Comparison of ENCODE assay signal across 28 mouse cellular contexts in the genomic region with DNA sequence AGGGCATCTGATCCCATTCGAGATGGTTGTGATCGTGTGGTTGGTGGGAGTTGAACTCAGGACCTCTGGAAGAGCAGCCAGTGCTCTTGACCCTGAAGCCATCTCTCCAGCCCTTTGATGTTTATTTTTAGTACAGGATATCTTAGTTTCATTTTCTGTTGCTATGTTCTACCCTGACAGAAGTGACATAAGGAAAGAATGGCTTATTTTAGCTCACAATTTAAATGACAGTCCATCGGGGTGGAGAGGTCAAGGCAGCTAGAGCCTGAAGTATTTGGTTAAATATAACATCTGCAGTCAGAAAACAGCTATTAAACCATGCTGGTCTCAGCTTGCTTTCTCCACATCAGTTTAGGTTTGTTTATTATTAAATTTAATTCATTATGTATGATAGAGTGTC. TPM values are rescaled to one million over a fixed set of nuclear protein-coding genes. Genes with fewer than 3 reads are reported as not detected.
DNase-seq lines count a peak whose midpoint lies in the region; ATAC-seq and TF ChIP-seq lines count a peak whose summit lies in the region.
"Had no signal": no experiment of that assay in that cellular context is flagged by ENCODE, and none has a peak within 500 bp of the region (broad histone marks: within the 10 kb centered on the region; RNA-seq: fewer than 3 reads in every experiment).

No protein-coding gene starts in this region.

- ATAC-seq in heart, embryonic 15.5 days (replicated peaks; ENCODE audit: insufficient number of reproducible peaks, insufficient read depth, low FRiP score, low read depth) = no peak
- peak; percentile 55 for ATAC-seq in lung, postnatal 0 days
- ATAC-seq: activated CD4-positive, CD25-positive, alpha-beta regulatory T cell, adult 4 months; CD4-positive, CD25-positive, alpha-beta regulatory T cell, adult 4 months; forebrain, embryonic 15.5 days; hindbrain, postnatal 0 days; Patski had no signal

- TF ChIP-seq CTCF in liver, adult 2 months (IDR thresholded peaks at IDR 0.05; ENCODE audit: low read depth, low read length) = no peak
- TF ChIP-seq CTCF in lung, postnatal 0 days (IDR thresholded peaks at IDR 0.05) = no peak

- TF ChIP-seq POLR2A in liver, adult 2 months (IDR thresholded peaks at IDR 0.05; ENCODE audit: extremely low read depth, insufficient read depth, low read length) = no peak

- DNase-seq in heart, embryonic 10.5 days (ENCODE audit: low spot score) = no peak
- DNase-seq in heart, postnatal 14 days = no peak
- DNase-seq in heart, postnatal 4 days = no peak
- DNase-seq in liver, adult 2 months (ENCODE audit: extremely low read depth, low read depth, low spot score) = peak; percentile 17
- DNase-seq in liver = no peak
- DNase-seq in lung, postnatal 0 days (ENCODE audit: low spot score) = peak; percentile 79
- no peak for DNase-seq in lung, postnatal 4 days
- DNase-seq: adrenal gland, postnatal 14 days; B cell, adult 2 months; cerebellum, adult 11-12 months; cerebellum, adult 9-10 months; cerebellum, postnatal 25 days; gastrocnemius, postnatal 36 days had no signal

- no peaks in the 10 kb centered on the region for H3K79me2 ChIP-seq in liver, adult 2 months (ENCODE audit: control insufficient read depth, insufficient read depth, low read length)

- 65% methylated on average over 3 of the region's 3 CpGs for WGBS in heart, embryonic 10.5 days
- 42% methylated on average over 3 of the region's 3 CpGs for WGBS in heart, embryonic 15.5 days
- 72% methylated on average over 3 of the region's 3 CpGs for WGBS in liver, adult 2 months
- WGBS in lung, postnatal 0 days = 23% methylated on average over 3 of the region's 3 CpGs

- H3K27me3 ChIP-seq in heart, embryonic 10.5 days (ENCODE audit: insufficient read depth, poor library complexity, severe bottlenecking) = peaks cover 19% of the 10 kb centered on the region
- peaks cover 3% of the 10 kb centered on the region; the same call in 1 of the 2 replicates for H3K27me3 ChIP-seq in heart, embryonic 15.5 days
- H3K27me3 ChIP-seq in liver, adult 2 months (ENCODE audit: control insufficient read depth, insufficient read depth, low read length) = no peaks in the 10 kb centered on the region
- no peaks in the 10 kb centered on the region for H3K27me3 ChIP-seq in lung, postnatal 0 days (replicated peaks; ENCODE audit: insufficient read depth, low read length)
- H3K27me3 ChIP-seq: embryonic facial prominence, embryonic 12.5 days; forebrain, embryonic 15.5 days; hindbrain, embryonic 13.5 days; Patski had no signal

- H3K9ac ChIP-seq in heart, embryonic 15.5 days = no peak overlapping the region
- H3K9ac ChIP-seq in liver, adult 2 months (ENCODE audit: low read depth, low read length) = no peak overlapping the region
- no peak overlapping the region for H3K9ac ChIP-seq in lung, postnatal 0 days (replicated peaks; ENCODE audit: low read depth)
- H3K9ac ChIP-seq: embryonic facial prominence, embryonic 12.5 days; forebrain, embryonic 15.5 days; hindbrain, embryonic 13.5 days had no signal

- H3K9me3 ChIP-seq in heart, embryonic 10.5 days = no peaks in the 10 kb centered on the region
- H3K9me3 ChIP-seq in heart, embryonic 15.5 days (replicated peaks) = no peaks in the 10 kb centered on the region
- H3K9me3 ChIP-seq in lung, postnatal 0 days (ENCODE audit: low read length) = no peaks in the 10 kb centered on the region
- H3K9me3 ChIP-seq: embryonic facial prominence, embryonic 12.5 days; forebrain, embryonic 15.5 days; hindbrain, embryonic 13.5 days had no signal

- TF ChIP-seq EP300 in lung, postnatal 0 days (IDR thresholded peaks at IDR 0.05) = no peak

- H3K27ac ChIP-seq in heart, embryonic 10.5 days = peak overlapping the region; percentile 75
- peak overlapping the region; percentile 37 for H3K27ac ChIP-seq in heart, embryonic 15.5 days
- H3K27ac ChIP-seq in liver, adult 2 months (replicated peaks; ENCODE audit: insufficient read depth, low read depth, low read length) = no peak overlapping the region
- no peak overlapping the region for H3K27ac ChIP-seq in lung, postnatal 0 days (ENCODE audit: low read length)
- H3K27ac ChIP-seq: embryonic facial prominence, embryonic 12.5 days; forebrain, embryonic 15.5 days; hindbrain, embryonic 13.5 days; hindbrain, postnatal 0 days had no signal

- H3K4me2 ChIP-seq in heart, embryonic 15.5 days = no peak overlapping the region
- H3K4me2 ChIP-seq in lung, postnatal 0 days (replicated peaks; ENCODE audit: low read depth, low read length) = no peak overlapping the region
- H3K4me2 ChIP-seq: embryonic facial prominence, embryonic 12.5 days; forebrain, embryonic 15.5 days; hindbrain, embryonic 13.5 days had no signal

- intact Hi-C loops in heart, postnatal 14 days (cut with DNase I) = no loop called here

- peaks cover 18% of the 10 kb centered on the region for H3K4me1 ChIP-seq in heart, embryonic 10.5 days
- peaks cover 13% of the 10 kb centered on the region for H3K4me1 ChIP-seq in heart, embryonic 15.5 days (replicated peaks)
- H3K4me1 ChIP-seq in liver, adult 2 months (ENCODE audit: control insufficient read depth, insufficient read depth, low read length) = no peaks in the 10 kb centered on the region; the same call in 1 of the 2 replicates
- no peaks in the 10 kb centered on the region for H3K4me1 ChIP-seq in lung, postnatal 0 days (ENCODE audit: insufficient read depth, low read depth, low read length)
- H3K4me1 ChIP-seq: embryonic facial prominence, embryonic 12.5 days; forebrain, embryonic 15.5 days; hindbrain, embryonic 13.5 days had no signal

- no peaks in the 10 kb centered on the region for H3K36me3 ChIP-seq in heart, embryonic 10.5 days
- H3K36me3 ChIP-seq in heart, embryonic 15.5 days = no peaks in the 10 kb centered on the region
- H3K36me3 ChIP-seq in liver, adult 2 months (ENCODE audit: control insufficient read depth, insufficient read depth, low read length) = no peaks in the 10 kb centered on the region
- no peaks in the 10 kb centered on the region for H3K36me3 ChIP-seq in lung, postnatal 0 days (ENCODE audit: insufficient read depth, low read length)
- H3K36me3 ChIP-seq: embryonic facial prominence, embryonic 12.5 days; forebrain, embryonic 15.5 days; hindbrain, embryonic 13.5 days had no signal

- no peak overlapping the region for H3K4me3 ChIP-seq in heart, embryonic 10.5 days
- H3K4me3 ChIP-seq in heart, embryonic 15.5 days = no peak overlapping the region
- no peak overlapping the region for H3K4me3 ChIP-seq in liver, adult 2 months (ENCODE audit: insufficient read depth, low read depth, low read length)
- H3K4me3 ChIP-seq in lung, postnatal 0 days (ENCODE audit: low read depth, low read length) = no peak overlapping the region
- H3K4me3 ChIP-seq: embryonic facial prominence, embryonic 12.5 days; forebrain, embryonic 15.5 days; hindbrain, embryonic 13.5 days had no signal

RNA-seq across cellular contexts. Expression of a gene that starts 2.7 kb away (rescaled TPM):
- not detected in 2 replicates for polyA plus RNA-seq in heart, embryonic 10.5 days (2016; fragmentation: Nextera tagmentation; extraction: Ambion mirVana)
- total RNA-seq in heart, postnatal 14 days (2021) = not detected
- not detected in 2 replicates for polyA plus RNA-seq in heart, embryonic 15.5 days (2015; fragmentation: Nextera tagmentation; extraction: Ambion mirVana)
- not detected for total RNA-seq in heart, postnatal 4 days (2021)
- total RNA-seq in liver, adult 2 months (2014; rRNA removed) = not detected in 2 replicates
- polyA plus RNA-seq in liver, adult 2 months (2012; rRNA removed) = not detected in 2 replicates
- polyA plus RNA-seq in lung, postnatal 0 days (2015; fragmentation: Nextera tagmentation; extraction: Ambion mirVana) = not detected in 2 replicates
- total RNA-seq: adrenal gland, adult 18-20 months; adrenal gland, postnatal 14 days; gastrocnemius, adult 8-10 months; gastrocnemius, postnatal 36 days; heart, adult 8-10 months; hematopoietic stem cell, adult 5-6 weeks; hindbrain, postnatal 0 days had no signal
- polyA plus RNA-seq: activated CD4-positive, CD25-positive, alpha-beta regulatory T cell, adult 4 months; CD4-positive, CD25-positive, alpha-beta regulatory T cell, adult 4 months; cortical plate, adult 2 months; forebrain, embryonic 11.5 days; forebrain, embryonic 15.5 days; hindbrain, embryonic 13.5 days; hindbrain, postnatal 0 days; intestine, embryonic 14.5 days; Patski had no signal

RNA-seq across cellular contexts. Expression of a gene that starts 24.8 kb away (rescaled TPM):
- polyA plus RNA-seq in heart, embryonic 10.5 days (2016; fragmentation: Nextera tagmentation; extraction: Ambion mirVana) = 0.10 and 0.14 TPM in 2 replicates
- not detected for total RNA-seq in heart, postnatal 14 days (2021)
- polyA plus RNA-seq in heart, embryonic 15.5 days (2015; fragmentation: Nextera tagmentation; extraction: Ambion mirVana) = 0.10 TPM in 1 of 2 replicates, not detected in the other
- total RNA-seq in heart, postnatal 4 days (2021) = not detected
- total RNA-seq in liver, adult 2 months (2014; rRNA removed) = not detected in 2 replicates
- not detected in 2 replicates for polyA plus RNA-seq in liver, adult 2 months (2012; rRNA removed)
- not detected in 2 replicates for polyA plus RNA-seq in lung, postnatal 0 days (2015; fragmentation: Nextera tagmentation; extraction: Ambion mirVana)
- total RNA-seq: adrenal gland, adult 18-20 months; adrenal gland, postnatal 14 days; gastrocnemius, adult 8-10 months; gastrocnemius, postnatal 36 days; heart, adult 8-10 months; hematopoietic stem cell, adult 5-6 weeks; hindbrain, postnatal 0 days had no signal
- polyA plus RNA-seq: activated CD4-positive, CD25-positive, alpha-beta regulatory T cell, adult 4 months; cortical plate, adult 2 months; embryonic facial prominence, embryonic 12.5 days; forebrain, embryonic 11.5 days; forebrain, embryonic 15.5 days; hindbrain, embryonic 13.5 days; hindbrain, postnatal 0 days; intestine, embryonic 14.5 days; Patski had no signal

RNA-seq across cellular contexts. Expression of a gene that starts 38.9 kb away (rescaled TPM):
- polyA plus RNA-seq in heart, embryonic 10.5 days (2016; fragmentation: Nextera tagmentation; extraction: Ambion mirVana) = 0.08 TPM in 1 of 2 replicates, not detected in the other
- total RNA-seq in heart, postnatal 14 days (2021) = under 1 TPM; 0.24 to 0.43 TPM
- not detected in 2 replicates for polyA plus RNA-seq in heart, embryonic 15.5 days (2015; fragmentation: Nextera tagmentation; extraction: Ambion mirVana)
- under 1 TPM; 0.14 to 0.20 TPM for total RNA-seq in heart, postnatal 4 days (2021)
- total RNA-seq in liver, adult 2 months (2014; rRNA removed) = not detected in 2 replicates
- polyA plus RNA-seq in liver, adult 2 months (2012; rRNA removed) = not detected in 2 replicates
- polyA plus RNA-seq in lung, postnatal 0 days (2015; fragmentation: Nextera tagmentation; extraction: Ambion mirVana) = not detected in 2 replicates
- total RNA-seq: adrenal gland, adult 18-20 months; adrenal gland, postnatal 14 days; hematopoietic stem cell, adult 5-6 weeks had no signal
- polyA plus RNA-seq: activated CD4-positive, CD25-positive, alpha-beta regulatory T cell, adult 4 months; CD4-positive, CD25-positive, alpha-beta regulatory T cell, adult 4 months; forebrain, embryonic 11.5 days; forebrain, embryonic 15.5 days; intestine, embryonic 14.5 days; Patski had no signal

RNA-seq across cellular contexts. Expression of a gene that starts 40.1 kb away (rescaled TPM):
- not detected in 2 replicates for polyA plus RNA-seq in heart, embryonic 10.5 days (2016; fragmentation: Nextera tagmentation; extraction: Ambion mirVana)
- total RNA-seq in heart, postnatal 14 days (2021) = not detected
- polyA plus RNA-seq in heart, embryonic 15.5 days (2015; fragmentation: Nextera tagmentation; extraction: Ambion mirVana) = 0.30 TPM in 1 of 2 replicates, not detected in the other
- not detected for total RNA-seq in heart, postnatal 4 days (2021)
- total RNA-seq in liver, adult 2 months (2014; rRNA removed) = 0.55 and 0.67 TPM in 2 replicates
- 0.76 and 0.81 TPM in 2 replicates for polyA plus RNA-seq in liver, adult 2 months (2012; rRNA removed)
- polyA plus RNA-seq in lung, postnatal 0 days (2015; fragmentation: Nextera tagmentation; extraction: Ambion mirVana) = 0.29 TPM in 2 replicates
- total RNA-seq: adrenal gland, postnatal 14 days; gastrocnemius, adult 8-10 months; gastrocnemius, postnatal 36 days; heart, adult 8-10 months; hematopoietic stem cell, adult 5-6 weeks; hindbrain, postnatal 0 days had no signal
- polyA plus RNA-seq: activated CD4-positive, CD25-positive, alpha-beta regulatory T cell, adult 4 months; CD4-positive, CD25-positive, alpha-beta regulatory T cell, adult 4 months; cortical plate, adult 2 months; embryonic facial prominence, embryonic 12.5 days; forebrain, embryonic 11.5 days; forebrain, embryonic 15.5 days; hindbrain, embryonic 13.5 days; hindbrain, postnatal 0 days had no signal

RNA-seq across cellular contexts. Expression of a gene that starts 57.8 kb away (rescaled TPM):
- polyA plus RNA-seq in heart, embryonic 10.5 days (2016; fragmentation: Nextera tagmentation; extraction: Ambion mirVana) = not detected in 2 replicates
- not detected for total RNA-seq in heart, postnatal 14 days (2021)
- not detected in 2 replicates for polyA plus RNA-seq in heart, embryonic 15.5 days (2015; fragmentation: Nextera tagmentation; extraction: Ambion mirVana)
- total RNA-seq in heart, postnatal 4 days (2021) = not detected
- total RNA-seq in liver, adult 2 months (2014; rRNA removed) = not detected in 2 replicates
- 0.11 and 0.18 TPM in 2 replicates for polyA plus RNA-seq in liver, adult 2 months (2012; rRNA removed)
- 0.24 and 0.31 TPM in 2 replicates for polyA plus RNA-seq in lung, postnatal 0 days (2015; fragmentation: Nextera tagmentation; extraction: Ambion mirVana)
- total RNA-seq: adrenal gland, postnatal 14 days; gastrocnemius, adult 8-10 months; gastrocnemius, postnatal 36 days; heart, adult 8-10 months; hematopoietic stem cell, adult 5-6 weeks; hindbrain, postnatal 0 days had no signal
- polyA plus RNA-seq: activated CD4-positive, CD25-positive, alpha-beta regulatory T cell, adult 4 months; CD4-positive, CD25-positive, alpha-beta regulatory T cell, adult 4 months; cortical plate, adult 2 months; embryonic facial prominence, embryonic 12.5 days; forebrain, embryonic 11.5 days; forebrain, embryonic 15.5 days; hindbrain, embryonic 13.5 days; hindbrain, postnatal 0 days had no signal

Comparison
In these comparisons a context has a peak if more than half of its experiments do, and no peak if none do; other contexts are left out.
1. DNase-seq: peak in liver, adult 2 months (single experiment) and lung, postnatal 0 days (single experiment); none in heart, embryonic 10.5 days (single experiment), heart, postnatal 14 days (0 of 2), heart, postnatal 4 days (single experiment), liver (single experiment) and lung, postnatal 4 days (0 of 2).
2. H3K27ac ChIP-seq: peak in heart, embryonic 10.5 days (single experiment) and heart, embryonic 15.5 days (single experiment); none in liver, adult 2 months (single experiment) and lung, postnatal 0 days (single experiment).